Mouse (Mus musculus) E14TG2a.4 (cell line): Measurements from ENCODE around the gene Pbld2.

Experiments
- CTCF ChIP-seq: conservative IDR thresholded peaks from 2 replicates; pipeline ENCODE4 v1.5.1; 2014; ENCODE audit warnings: low read length
- NANOG ChIP-seq: IDR thresholded peaks from 2 replicates; pipeline ENCODE4 v1.6.1; 2014; ENCODE audit warnings: borderline replicate concordance, low read length, mixed read lengths
- POU5F1 ChIP-seq: IDR thresholded peaks from 2 replicates; pipeline ENCODE4 v1.6.1; 2014; ENCODE audit warnings: low read length, borderline replicate concordance

DNA sequence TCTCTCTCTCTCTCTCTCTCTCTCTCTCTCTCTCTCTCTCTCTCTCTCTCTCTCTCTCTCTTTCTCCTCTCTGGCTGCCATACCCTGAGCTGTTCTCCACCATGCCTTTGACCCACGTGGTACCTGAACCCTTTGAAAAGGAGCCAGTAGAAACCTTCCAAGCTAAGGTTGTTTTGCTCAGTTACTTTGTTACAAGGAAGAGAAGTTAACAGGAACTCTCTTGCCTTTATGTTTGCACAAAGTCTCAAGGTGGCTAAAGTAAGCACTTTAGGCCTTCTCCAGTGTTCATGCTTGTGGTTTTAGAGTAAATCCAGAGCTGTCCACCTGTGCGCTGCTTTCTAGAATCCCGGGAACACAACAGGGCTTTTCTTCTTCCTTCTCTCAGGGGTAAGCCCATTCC lies 8.2 kb downstream of the Pbld2 start:
- no peak for TF ChIP-seq CTCF
- no peak for TF ChIP-seq NANOG
- no peak for TF ChIP-seq POU5F1
